ENCODE assay signal across 8 mouse cellular contexts in genomic region chr5:137501709-137502666, GRCm38 (mm10). TPM values are rescaled to one million over a fixed set of nuclear protein-coding genes. Genes with fewer than 3 reads are reported as not detected.
DNase-seq lines count a peak whose midpoint lies in the region; ATAC-seq and TF ChIP-seq lines count a peak whose summit lies in the region.

TSS of gene Pop7 (minus strand) at chr5:137502518.

- peak within 1 kb of the TSS; percentile 100 for H3K27ac ChIP-seq in ES-E14 (ENCODE audit: insufficient read depth, low read depth, low read length, poor library complexity, severe bottlenecking)
- peak within 1 kb of the TSS; percentile 99 for H3K27ac ChIP-seq in forebrain, embryonic 15.5 days (replicated peaks)

- 1% methylated on average over 64 of the region's 64 CpGs for WGBS in forebrain, embryonic 15.5 days
- 1% methylated on average over 64 of the region's 64 CpGs for WGBS in lung, adult 2 months

- in situ Hi-C loops in ES-E14 (cut with MboI; ENCODE audit: low sequenced_read_pairs in 2 of 2, unreplicated experiment in 2 of 2) = no loop called here

- peak within 1 kb of the TSS; percentile 90 for H3K4me2 ChIP-seq in forebrain, embryonic 15.5 days (replicated peaks)

- peak; percentile 99 for DNase-seq in ES-E14 (ENCODE audit: low read depth, low spot score)
- peak; percentile 100 for DNase-seq in cerebellum, adult 11-12 months
- peak; percentile 100 for DNase-seq in heart, postnatal 25 days (ENCODE audit: low spot score)
- peak; percentile 99 to 100 for DNase-seq in layer of hippocampus, adult 18-20 months (ENCODE audit: low spot score in 2 of 2)
- peak; percentile 100 for DNase-seq in lung, adult 2 months
- DNase-seq in thymus, adult 18-20 months = peak; percentile 99 to 100

- peaks cover 0 to 8% of the 10 kb centered on the region in 2 experiments; a peak in 1 of 4 replicates for H3K4me1 ChIP-seq in ES-E14 (ENCODE audit: control insufficient read depth in 2 of 2, insufficient read depth in 2 of 2, low read length in 2 of 2, poor library complexity in 1 of 2)
- peaks cover 16% of the 10 kb centered on the region for H3K4me1 ChIP-seq in forebrain, embryonic 15.5 days
- H3K4me1 ChIP-seq in lung, adult 2 months (ENCODE audit: control insufficient read depth, insufficient read depth, low read length) = no peaks in the 10 kb centered on the region

- peak; percentile 84; the same call in 1 of the 2 replicates for TF ChIP-seq POLR2A in lung, adult 2 months (IDR thresholded peaks at IDR 0.05; ENCODE audit: borderline replicate concordance, extremely low read depth, low read depth, low read length)

- H3K27me3 ChIP-seq in forebrain, embryonic 15.5 days = no peaks in the 10 kb centered on the region; the same call in 1 of the 2 replicates

- peak; percentile 79 for TF ChIP-seq CTCF in lung, adult 2 months (IDR thresholded peaks at IDR 0.05; ENCODE audit: insufficient read depth, low read length)

- intact Hi-C loops in heart, postnatal 25 days (cut with DNase I) = loop anchor here (2.0 to 10.0 kb wide), 5 partner anchors 19 to 210 kb away; partner anchors contain the start of genes Mospd3, Slc12a9 and Ufsp1

- H3K36me3 ChIP-seq in ES-E14 (ENCODE audit: control insufficient read depth, insufficient read depth, low read length, poor library complexity, severe bottlenecking) = 0 out of 2 replicates have a peak, but pooled peaks cover 3% of the 10 kb centered on the region
- no peaks in the 10 kb centered on the region for H3K36me3 ChIP-seq in forebrain, embryonic 15.5 days

- H3K9ac ChIP-seq in ES-E14 (ENCODE audit: insufficient read depth, low read depth, low read length, poor library complexity, severe bottlenecking) = peak within 1 kb of the TSS; percentile 100
- H3K9ac ChIP-seq in forebrain, embryonic 15.5 days (replicated peaks) = peak within 1 kb of the TSS; percentile 80

- H3K9me3 ChIP-seq in ES-E14 (ENCODE audit: control insufficient read depth, insufficient read depth, low read depth, low read length) = no peaks in the 10 kb centered on the region
- H3K9me3 ChIP-seq in forebrain, embryonic 15.5 days = no peaks in the 10 kb centered on the region

- peak within 1 kb of the TSS; percentile 89 to 99 for H3K4me3 ChIP-seq in ES-E14 (ENCODE audit: insufficient read depth in 1 of 2, low read depth in 1 of 2, low read length in 2 of 2, poor library complexity in 1 of 2, severe bottlenecking in 1 of 2)
- peak within 1 kb of the TSS; percentile 82 for H3K4me3 ChIP-seq in forebrain, embryonic 15.5 days
- H3K4me3 ChIP-seq in lung, adult 2 months (replicated peaks; ENCODE audit: extremely low read depth, low read depth, low read length) = peak within 1 kb of the TSS; percentile 98

- peak; percentile 94 for ATAC-seq in forebrain, embryonic 15.5 days (replicated peaks)
- peak; percentile 88 for ATAC-seq in neutrophil, adult 5-6 weeks (ENCODE audit: extremely low read depth, insufficient number of reproducible peaks, low FRiP score, poor library complexity, severe bottlenecking)

TF ChIP-seq in ES-E14, 5 proteins besides CTCF, POLR2A, EP300 and RAD21:
- TF ChIP-seq ZNF384 (IDR thresholded peaks at IDR 0.05; ENCODE audit: low read depth, low read length) (no peak), CHD2 (IDR thresholded peaks at IDR 0.05; ENCODE audit: low read depth, low read length) (peak; percentile 93), HCFC1 (IDR thresholded peaks at IDR 0.05; ENCODE audit: borderline replicate concordance, insufficient read depth, low read length) (peak; percentile 71; the same call in 1 of the 2 replicates), MAFK (IDR thresholded peaks at IDR 0.05; ENCODE audit: insufficient read depth, low read depth, low read length) (no peak), ZC3H11A (IDR thresholded peaks at IDR 0.05; ENCODE audit: borderline replicate concordance, low read depth, low read length) (0 out of 2 replicates have a peak, but pooled peaks have one; percentile 3)

RNA-seq across cellular contexts. Expression of gene Pop7, which starts in this region (rescaled TPM):
- total RNA-seq in ES-E14 (2012; rRNA removed) = 35.7 and 41.7 TPM in 2 replicates
- 75.9 and 79.3 TPM in 2 replicates for polyA plus RNA-seq in forebrain, embryonic 15.5 days (2015; fragmentation: Nextera tagmentation; extraction: Ambion mirVana)
- 10 to 100 TPM; 14.8 to 15.3 TPM for total RNA-seq in heart, postnatal 25 days (2021)
- 10 to 100 TPM; 33.2 to 34.6 TPM for total RNA-seq in layer of hippocampus, adult 18-20 months (2021)
- 28.4 and 32.4 TPM in 2 replicates for polyA plus RNA-seq in lung, adult 2 months (2012; rRNA removed)
- total RNA-seq in neutrophil, adult 5-6 weeks (2017) = 16.0 and 20.0 TPM in 2 replicates

Comparison
In these comparisons a context has a peak if more than half of its experiments do, and no peak if none do; other contexts are left out.
1. Peak in every context shown above with its lines: DNase-seq, ATAC-seq, H3K4me3 ChIP-seq and H3K27ac ChIP-seq.